Mouse (Mus musculus) stomach, postnatal 0 days (tissue): ENCODE results near the gene Trp53bp2.

ENCODE experiments used
- CTCF ChIP-seq: IDR thresholded peaks from 2 replicates; pipeline ENCODE4 v1.5.1; 2016; ENCODE audit warnings: antibody characterized with exemption, low read depth, mild to moderate bottlenecking, moderate library complexity
- EP300 ChIP-seq: optimal IDR thresholded peaks from 2 replicates; pipeline ENCODE3; 2016; ENCODE audit warnings: antibody characterized with exemption

DNA sequence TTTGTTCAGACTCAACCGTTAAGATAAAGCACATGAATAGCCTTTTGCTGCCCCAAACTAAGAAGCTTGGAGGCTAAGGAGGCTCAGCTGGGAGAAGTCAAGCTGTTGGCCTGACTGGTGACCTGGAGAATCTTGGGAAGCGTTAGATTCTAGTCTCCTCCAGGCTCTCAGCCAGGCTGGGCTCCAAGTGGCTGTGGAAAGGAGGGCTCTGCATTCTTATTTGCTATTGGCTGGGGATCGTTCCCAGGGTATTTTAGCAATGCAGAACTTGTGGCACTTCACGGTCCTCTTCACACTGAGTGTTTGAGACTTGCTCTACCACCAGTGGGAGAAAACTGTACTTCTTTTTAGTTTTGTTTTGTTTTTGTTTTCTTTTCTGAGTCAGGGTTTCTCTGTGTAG, 20.2 kb upstream of the Trp53bp2 start:
- TF ChIP-seq CTCF (no peak), EP300 (no peak)
